Mouse (Mus musculus): ENCODE measurements at regions not wholly inside any gene's neighbourhood (a gene's known extent, or its start where the extent isn't known, plus 50 kb on each side); places are given as distances from the start of the nearest gene placed in this dataset.
A peak's percentile ranks its signal among the peaks of the same experiment; 100 is the strongest.
"Not testable (repeated sequence)": the region's sequence is repeated elsewhere in the genome, so short reads cannot be mapped to it uniquely, and the experiment has no call there.

DNA sequence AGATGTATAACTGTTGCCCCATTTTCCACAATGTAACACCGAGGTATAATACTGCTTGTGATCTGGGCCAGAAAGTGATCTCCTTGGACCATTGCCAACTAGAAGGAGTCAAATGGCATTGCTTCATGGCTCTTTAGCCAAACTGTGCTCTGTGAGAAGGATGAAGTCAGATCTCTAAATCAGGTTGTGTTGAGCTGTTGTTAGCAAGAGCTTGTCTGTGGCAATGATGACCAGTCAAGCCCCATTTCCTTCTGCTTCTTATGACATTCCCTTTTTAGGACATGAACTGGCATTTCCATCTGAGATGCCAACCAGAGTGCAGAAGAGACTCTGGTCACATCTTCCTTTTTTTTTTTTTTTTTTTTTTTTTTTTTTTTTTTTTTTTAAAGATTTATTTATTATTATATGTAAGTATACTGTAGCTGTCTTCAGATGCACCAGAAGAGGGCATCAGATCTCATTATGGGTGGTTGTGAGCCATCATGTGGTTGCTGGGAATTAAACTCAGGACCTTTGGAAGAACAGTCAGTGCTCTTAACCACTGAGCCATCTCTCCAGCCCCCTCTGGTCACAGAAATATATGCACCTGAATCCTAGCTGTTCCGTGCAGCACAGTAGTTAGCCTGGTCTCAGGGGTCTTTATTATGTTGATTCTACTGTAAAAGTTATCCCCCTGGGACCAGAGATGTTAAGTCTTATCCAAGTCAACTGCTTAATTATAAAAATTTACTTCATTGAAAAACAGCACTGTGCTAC, 1329.4 kb upstream of the A1bg start:
- not testable (repeated sequence) for H3K36me3 ChIP-seq (ENCODE audit: control insufficient read depth, insufficient read depth, low read length); ATAC-seq; H3K9me3 ChIP-seq (ENCODE audit: control insufficient read depth, low read length); H3K27ac ChIP-seq (ENCODE audit: low read depth, low read length); H3K4me3 ChIP-seq (ENCODE audit: low read length); H3K4me2 ChIP-seq (ENCODE audit: low read length); H3K9ac ChIP-seq (ENCODE audit: low read depth, low read length); H3K27me3 ChIP-seq (replicated peaks; ENCODE audit: control insufficient read depth, insufficient read depth, low read length); H3K4me1 ChIP-seq (ENCODE audit: control insufficient read depth, insufficient read depth, low read depth, low read length)
- WGBS, result 84% methylated on average over 2 of the region's 2 CpGs

DNA sequence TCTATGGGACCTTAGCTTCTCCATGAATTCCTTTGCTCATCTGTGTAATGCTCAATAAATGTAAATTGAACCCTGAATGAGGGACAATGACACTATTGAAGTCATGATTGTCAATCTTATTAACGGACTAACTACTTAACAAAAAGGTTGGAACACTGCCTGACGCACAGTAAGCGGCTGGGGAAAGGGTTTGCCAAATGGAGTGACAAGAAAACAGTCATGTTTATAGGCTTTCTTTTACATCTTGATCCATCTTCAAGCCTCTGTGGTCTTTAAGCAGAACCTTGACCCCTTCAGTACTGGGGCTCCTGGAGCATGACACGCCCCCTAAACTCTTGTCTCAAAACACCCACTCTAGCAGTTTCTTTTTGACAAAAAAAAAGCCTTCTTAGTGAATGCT, 1326.6 kb upstream of the A1bg start:
- H3K4me1 ChIP-seq (ENCODE audit: control insufficient read depth, insufficient read depth, low read depth, low read length), result no peaks in the 10 kb centered on the region; the same call in 1 of the 2 replicates
- WGBS, result 43% methylated on average over 4 of the region's 4 CpGs
- H3K27ac ChIP-seq (ENCODE audit: low read depth, low read length), result no peak overlapping the region
- H3K4me3 ChIP-seq (ENCODE audit: low read length), result no peak overlapping the region
- H3K36me3 ChIP-seq (ENCODE audit: control insufficient read depth, insufficient read depth, low read length), result no peaks in the 10 kb centered on the region
- H3K9me3 ChIP-seq (ENCODE audit: control insufficient read depth, low read length), result no peaks in the 10 kb centered on the region
- ATAC-seq, result peak; percentile 52
- no peak overlapping the region for H3K4me2 ChIP-seq (ENCODE audit: low read length)
- no peak overlapping the region for H3K9ac ChIP-seq (ENCODE audit: low read depth, low read length)
- H3K27me3 ChIP-seq (replicated peaks; ENCODE audit: control insufficient read depth, insufficient read depth, low read length), result no peaks in the 10 kb centered on the region

DNA sequence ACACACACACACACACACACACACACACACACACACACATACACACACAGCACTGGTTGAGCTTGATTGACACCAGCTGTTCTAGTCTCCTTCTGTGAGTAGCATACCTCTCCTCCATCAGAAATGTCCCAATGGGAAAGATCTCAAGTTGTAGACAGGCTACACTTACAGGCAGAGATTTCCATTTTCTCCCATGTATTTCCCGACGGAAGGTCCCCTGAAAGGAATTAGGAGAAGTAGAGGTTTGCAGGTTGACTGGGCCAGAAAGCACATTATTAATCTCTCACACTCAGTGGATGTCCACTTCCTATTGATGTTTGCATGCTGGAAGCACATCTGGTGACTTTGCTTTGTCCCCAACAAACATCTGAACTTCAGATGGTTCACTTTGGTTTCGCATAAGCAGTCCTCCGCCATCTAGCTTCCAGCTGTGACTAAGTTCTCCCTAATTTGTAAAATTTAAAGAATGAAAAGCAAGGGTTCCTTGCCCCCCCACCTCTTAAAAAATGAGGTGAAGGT, 1323.8 kb upstream of the A1bg start:
- Histone ChIP-seq H3K9ac (ENCODE audit: low read depth, low read length) (no peak overlapping the region), H3K4me3 (ENCODE audit: low read length) (no peak overlapping the region), H3K36me3 (ENCODE audit: control insufficient read depth, insufficient read depth, low read length) (no peaks in the 10 kb centered on the region), H3K4me1 (ENCODE audit: control insufficient read depth, insufficient read depth, low read depth, low read length) (no peaks in the 10 kb centered on the region; the same call in 1 of the 2 replicates), H3K4me2 (ENCODE audit: low read length) (no peak overlapping the region), H3K27me3 (replicated peaks; ENCODE audit: control insufficient read depth, insufficient read depth, low read length) (no peaks in the 10 kb centered on the region), H3K27ac (ENCODE audit: low read depth, low read length) (no peak overlapping the region), H3K9me3 (ENCODE audit: control insufficient read depth, low read length) (no peaks in the 10 kb centered on the region)
- no peak for ATAC-seq
- WGBS, result 89% methylated on average over 4 of the region's 4 CpGs

DNA sequence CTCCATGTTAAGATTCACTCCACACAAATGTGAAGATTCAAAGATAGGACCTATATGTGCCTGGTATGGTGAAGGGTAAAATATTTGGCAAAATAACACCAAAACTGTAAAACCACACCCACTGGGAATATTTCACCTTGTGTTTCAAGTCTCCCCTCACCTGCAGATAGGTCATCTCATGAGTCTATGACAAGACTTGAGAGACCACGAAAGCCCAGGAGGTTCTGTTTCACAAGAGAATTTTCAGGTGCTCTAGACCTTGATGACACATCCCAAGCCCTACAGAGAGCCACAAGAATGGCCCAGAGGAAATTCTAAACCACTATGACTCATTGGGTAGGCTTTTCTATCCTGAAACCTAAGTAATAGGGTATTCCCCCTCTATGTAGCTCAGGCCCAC, 1322.4 kb upstream of the A1bg start:
- H3K27me3 ChIP-seq (replicated peaks; ENCODE audit: control insufficient read depth, insufficient read depth, low read length), result no peaks in the 10 kb centered on the region
- no peak overlapping the region for H3K9ac ChIP-seq (ENCODE audit: low read depth, low read length)
- 84% methylated on average over 1 of the region's 1 CpGs for WGBS
- H3K4me2 ChIP-seq (ENCODE audit: low read length), result no peak overlapping the region
- ATAC-seq, result no peak
- H3K36me3 ChIP-seq (ENCODE audit: control insufficient read depth, insufficient read depth, low read length), result no peaks in the 10 kb centered on the region
- H3K27ac ChIP-seq (ENCODE audit: low read depth, low read length), result no peak overlapping the region
- no peaks in the 10 kb centered on the region; the same call in 1 of the 2 replicates for H3K4me1 ChIP-seq (ENCODE audit: control insufficient read depth, insufficient read depth, low read depth, low read length)
- no peaks in the 10 kb centered on the region for H3K9me3 ChIP-seq (ENCODE audit: control insufficient read depth, low read length)
- no peak overlapping the region for H3K4me3 ChIP-seq (ENCODE audit: low read length)

DNA sequence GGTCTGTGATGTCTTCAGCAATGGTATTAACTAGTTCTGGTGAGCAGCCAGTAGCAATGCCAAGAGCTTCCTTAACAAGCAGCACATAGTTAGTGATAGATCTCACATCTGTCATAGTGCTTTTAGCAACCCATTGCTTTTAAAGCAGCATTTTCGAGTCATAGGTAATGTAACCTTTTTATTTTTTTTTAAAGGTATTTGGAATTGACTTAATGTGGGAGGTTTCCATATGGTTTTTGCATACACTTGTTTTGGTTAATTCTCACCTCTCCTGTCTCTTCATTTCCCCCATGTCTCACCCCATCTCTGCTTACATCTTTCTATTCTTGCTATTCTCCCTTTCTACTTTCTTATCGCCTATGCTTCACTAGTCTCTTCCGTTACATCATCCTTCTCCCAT, 1322.0 kb upstream of the A1bg start:
- ATAC-seq, result no peak
- H3K4me2 ChIP-seq (ENCODE audit: low read length), result no peak overlapping the region
- no peak overlapping the region for H3K4me3 ChIP-seq (ENCODE audit: low read length)
- no peaks in the 10 kb centered on the region for H3K27me3 ChIP-seq (replicated peaks; ENCODE audit: control insufficient read depth, insufficient read depth, low read length)
- no peak overlapping the region for H3K27ac ChIP-seq (ENCODE audit: low read depth, low read length)
- no peaks in the 10 kb centered on the region for H3K9me3 ChIP-seq (ENCODE audit: control insufficient read depth, low read length)
- WGBS, result 98% methylated on average over 3 of the region's 3 CpGs
- no peaks in the 10 kb centered on the region for H3K36me3 ChIP-seq (ENCODE audit: control insufficient read depth, insufficient read depth, low read length)
- H3K9ac ChIP-seq (ENCODE audit: low read depth, low read length), result no peak overlapping the region
- H3K4me1 ChIP-seq (ENCODE audit: control insufficient read depth, insufficient read depth, low read depth, low read length), result no peaks in the 10 kb centered on the region; the same call in 1 of the 2 replicates

DNA sequence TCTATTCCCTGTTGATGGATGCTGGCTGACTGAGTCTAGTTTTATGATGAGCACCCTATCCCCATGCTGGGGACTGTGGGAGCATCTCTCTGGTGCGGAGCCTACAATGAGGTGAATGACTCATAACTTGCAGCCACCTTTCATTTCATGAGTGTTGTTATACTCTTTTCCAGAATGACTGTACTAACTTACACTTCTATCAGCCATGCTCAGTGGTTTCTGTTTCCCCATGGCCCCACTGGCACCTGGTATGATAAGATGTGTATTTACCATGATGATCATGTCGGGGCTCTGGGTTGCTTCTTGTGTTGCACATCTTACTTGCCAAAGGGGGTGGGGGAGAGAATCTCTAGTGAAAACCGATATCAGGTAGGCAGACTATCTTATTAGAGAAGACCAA, 1317.2 kb upstream of the A1bg start:
- no peaks in the 10 kb centered on the region for H3K4me1 ChIP-seq (ENCODE audit: control insufficient read depth, insufficient read depth, low read depth, low read length)
- 95% methylated on average over 3 of the region's 3 CpGs for WGBS
- H3K27ac ChIP-seq (ENCODE audit: low read depth, low read length), result no peak overlapping the region
- no peaks in the 10 kb centered on the region for H3K9me3 ChIP-seq (ENCODE audit: control insufficient read depth, low read length)
- no peak overlapping the region for H3K9ac ChIP-seq (ENCODE audit: low read depth, low read length)
- H3K27me3 ChIP-seq (replicated peaks; ENCODE audit: control insufficient read depth, insufficient read depth, low read length), result no peaks in the 10 kb centered on the region; the same call in 1 of the 2 replicates
- H3K4me2 ChIP-seq (ENCODE audit: low read length), result no peak overlapping the region
- no peak for ATAC-seq
- H3K4me3 ChIP-seq (ENCODE audit: low read length), result no peak overlapping the region
- no peaks in the 10 kb centered on the region for H3K36me3 ChIP-seq (ENCODE audit: control insufficient read depth, insufficient read depth, low read length)

DNA sequence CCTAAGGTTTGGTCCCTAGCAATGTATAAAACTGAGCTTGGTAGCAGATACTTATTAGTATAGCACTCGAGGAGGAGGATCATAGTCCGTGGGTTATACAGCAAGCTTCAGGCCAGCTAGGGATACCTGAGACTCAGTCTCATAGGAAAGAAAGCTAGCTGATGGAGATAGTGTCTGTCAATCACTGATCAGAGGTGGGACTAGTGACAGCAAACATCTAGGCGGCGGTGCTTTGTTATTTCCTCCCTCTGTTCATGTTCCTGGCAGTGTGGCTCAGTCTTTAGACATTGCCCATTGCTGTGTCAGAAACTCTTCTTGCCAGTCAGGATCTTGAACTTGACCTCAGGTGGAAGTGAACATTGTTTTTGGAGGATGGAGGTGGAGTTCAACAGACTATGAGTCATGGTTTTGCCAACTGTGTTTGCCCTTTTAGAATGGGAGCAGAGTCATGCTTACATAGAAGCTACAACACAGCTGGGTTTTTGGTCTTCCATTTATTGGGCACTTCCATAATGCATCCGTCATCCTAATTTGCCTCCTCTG, 1315.8 kb upstream of the A1bg start:
- no peaks in the 10 kb centered on the region for H3K9me3 ChIP-seq (ENCODE audit: control insufficient read depth, low read length)
- no peaks in the 10 kb centered on the region; the same call in 1 of the 2 replicates for H3K27me3 ChIP-seq (replicated peaks; ENCODE audit: control insufficient read depth, insufficient read depth, low read length)
- no peak overlapping the region for H3K27ac ChIP-seq (ENCODE audit: low read depth, low read length)
- no peak overlapping the region for H3K4me3 ChIP-seq (ENCODE audit: low read length)
- no peak for ATAC-seq
- 91% methylated on average over 5 of the region's 5 CpGs for WGBS
- H3K4me1 ChIP-seq (ENCODE audit: control insufficient read depth, insufficient read depth, low read depth, low read length), result no peaks in the 10 kb centered on the region
- H3K36me3 ChIP-seq (ENCODE audit: control insufficient read depth, insufficient read depth, low read length), result no peaks in the 10 kb centered on the region
- no peak overlapping the region for H3K9ac ChIP-seq (ENCODE audit: low read depth, low read length)
- H3K4me2 ChIP-seq (ENCODE audit: low read length), result no peak overlapping the region

DNA sequence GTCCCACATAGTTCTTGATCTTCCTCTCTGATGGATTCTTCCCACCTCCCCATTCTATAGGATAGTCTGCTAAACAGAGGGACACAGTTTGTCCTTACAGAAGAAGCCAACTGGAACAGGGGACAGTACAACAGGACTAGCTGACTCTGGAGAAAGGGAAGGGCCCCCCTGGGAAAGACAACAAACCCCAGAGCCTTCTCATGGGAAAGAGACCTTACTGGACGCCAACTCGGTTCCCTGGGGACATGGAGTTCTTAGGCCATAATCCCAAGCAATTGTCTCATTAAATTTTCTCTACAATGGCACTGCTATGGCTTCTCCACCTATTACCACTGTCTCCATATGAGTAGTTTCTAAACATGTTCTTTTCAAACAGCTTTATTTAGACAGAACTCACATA, 1313.2 kb upstream of the A1bg start:
- H3K4me3 ChIP-seq (ENCODE audit: low read length), result no peak overlapping the region
- ATAC-seq, result no peak
- no peaks in the 10 kb centered on the region for H3K36me3 ChIP-seq (ENCODE audit: control insufficient read depth, insufficient read depth, low read length)
- H3K9ac ChIP-seq (ENCODE audit: low read depth, low read length), result no peak overlapping the region
- no peak overlapping the region for H3K4me2 ChIP-seq (ENCODE audit: low read length)
- H3K4me1 ChIP-seq (ENCODE audit: control insufficient read depth, insufficient read depth, low read depth, low read length), result no peaks in the 10 kb centered on the region
- H3K27me3 ChIP-seq (replicated peaks; ENCODE audit: control insufficient read depth, insufficient read depth, low read length), result no peaks in the 10 kb centered on the region; the same call in 1 of the 2 replicates
- no peak overlapping the region for H3K27ac ChIP-seq (ENCODE audit: low read depth, low read length)
- no peaks in the 10 kb centered on the region for H3K9me3 ChIP-seq (ENCODE audit: control insufficient read depth, low read length)
- 82% methylated on average over 2 of the region's 2 CpGs for WGBS

DNA sequence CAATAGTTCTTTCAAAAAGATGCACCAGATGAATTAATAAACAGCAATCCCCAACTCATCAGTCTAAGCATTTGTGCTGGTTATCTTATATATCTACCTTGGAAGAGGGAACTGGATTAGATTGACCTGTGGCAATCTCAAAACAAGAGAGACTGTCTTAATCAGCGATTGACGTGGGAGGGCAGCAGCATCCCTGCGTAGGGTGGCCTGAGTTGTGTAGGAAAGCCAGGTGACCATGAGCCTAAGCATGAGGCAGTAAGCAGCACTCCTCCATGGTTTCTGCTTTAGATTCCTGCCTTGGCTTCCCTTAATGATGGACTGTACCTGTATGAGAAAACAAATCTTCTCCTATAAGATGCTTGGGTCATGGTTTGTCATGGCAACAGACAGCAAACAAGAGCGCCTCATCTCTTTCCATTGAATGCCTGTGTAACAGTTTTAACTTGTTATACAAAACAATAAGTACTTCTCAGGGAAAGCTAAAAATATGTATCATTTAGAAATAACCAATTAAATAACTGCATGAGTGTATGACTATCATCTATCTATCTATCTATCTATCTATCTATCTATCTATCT, 1311.5 kb upstream of the A1bg start:
- H3K4me1 ChIP-seq (ENCODE audit: control insufficient read depth, insufficient read depth, low read depth, low read length), result no peaks in the 10 kb centered on the region
- H3K4me2 ChIP-seq (ENCODE audit: low read length), result no peak overlapping the region
- H3K36me3 ChIP-seq (ENCODE audit: control insufficient read depth, insufficient read depth, low read length), result no peaks in the 10 kb centered on the region
- no peak overlapping the region for H3K9ac ChIP-seq (ENCODE audit: low read depth, low read length)
- 98% methylated on average over 4 of the region's 4 CpGs for WGBS
- ATAC-seq, result no peak
- H3K27me3 ChIP-seq (replicated peaks; ENCODE audit: control insufficient read depth, insufficient read depth, low read length), result no peaks in the 10 kb centered on the region; the same call in 1 of the 2 replicates
- H3K27ac ChIP-seq (ENCODE audit: low read depth, low read length), result no peak overlapping the region
- H3K4me3 ChIP-seq (ENCODE audit: low read length), result no peak overlapping the region
- H3K9me3 ChIP-seq (ENCODE audit: control insufficient read depth, low read length), result no peaks in the 10 kb centered on the region
